Mouse (Mus musculus): ENCODE measurements at regions not wholly inside any gene's neighbourhood (a gene's known extent, or its start where the extent isn't known, plus 50 kb on each side); places are given as distances from the start of the nearest gene placed in this dataset.

- no peak for ATAC-seq (ENCODE audit: insufficient number of reproducible peaks, low FRiP score, low TSS enrichment)
Observed at GRCm38 (mm10) chr8:80264915-80265314, 207.1 kb upstream of the Hhip start.

- ATAC-seq (ENCODE audit: insufficient number of reproducible peaks, low FRiP score, low TSS enrichment): no peak
Observed at GRCm38 (mm10) chr8:80263468-80263945, 205.7 kb upstream of the Hhip start.

GRCm38 (mm10) chr8:80262911-80263310 is 205.1 kb upstream of the Hhip start:
- no peak for ATAC-seq (ENCODE audit: insufficient number of reproducible peaks, low FRiP score, low TSS enrichment)

GRCm38 (mm10) chr8:80253541-80253940 is 195.7 kb upstream of the Hhip start:
- no peak for ATAC-seq (ENCODE audit: insufficient number of reproducible peaks, low FRiP score, low TSS enrichment)

GRCm38 (mm10) chr8:80251595-80251994 is 193.8 kb upstream of the Hhip start:
- ATAC-seq (ENCODE audit: insufficient number of reproducible peaks, low FRiP score, low TSS enrichment): no peak

- 0 out of 2 replicates have a peak, but pooled peaks have one; percentile 15 for ATAC-seq (ENCODE audit: insufficient number of reproducible peaks, low FRiP score, low TSS enrichment)
Observed at GRCm38 (mm10) chr8:80250305-80251161, 192.7 kb upstream of the Hhip start.

- ATAC-seq (ENCODE audit: insufficient number of reproducible peaks, low FRiP score, low TSS enrichment): no peak
Observed at GRCm38 (mm10) chr8:80249762-80250161, 192.0 kb upstream of the Hhip start.

- ATAC-seq (ENCODE audit: insufficient number of reproducible peaks, low FRiP score, low TSS enrichment): no peak
Observed at GRCm38 (mm10) chr8:80239879-80240278, 182.1 kb upstream of the Hhip start.

- no peak for ATAC-seq (ENCODE audit: insufficient number of reproducible peaks, low FRiP score, low TSS enrichment)
Observed at GRCm38 (mm10) chr8:80210361-80210760, 152.6 kb upstream of the Hhip start.

- no peak for ATAC-seq (ENCODE audit: insufficient number of reproducible peaks, low FRiP score, low TSS enrichment)
Observed at GRCm38 (mm10) chr8:80204678-80205654, 147.2 kb upstream of the Hhip start.

- no peak for ATAC-seq (ENCODE audit: insufficient number of reproducible peaks, low FRiP score, low TSS enrichment)
Observed at GRCm38 (mm10) chr8:80203769-80204677, 146.2 kb upstream of the Hhip start.

- no peak for ATAC-seq (ENCODE audit: insufficient number of reproducible peaks, low FRiP score, low TSS enrichment)
Observed at GRCm38 (mm10) chr8:80197680-80198079, 139.9 kb upstream of the Hhip start.

- ATAC-seq (ENCODE audit: insufficient number of reproducible peaks, low FRiP score, low TSS enrichment): no peak
Observed at GRCm38 (mm10) chr8:80190510-80190908, 132.7 kb upstream of the Hhip start.

- no peak for ATAC-seq (ENCODE audit: insufficient number of reproducible peaks, low FRiP score, low TSS enrichment)
Observed at GRCm38 (mm10) chr8:80189797-80190509, 132.1 kb upstream of the Hhip start.

GRCm38 (mm10) chr8:80185286-80185685 is 127.5 kb upstream of the Hhip start:
- no peak for ATAC-seq (ENCODE audit: insufficient number of reproducible peaks, low FRiP score, low TSS enrichment)

- ATAC-seq (ENCODE audit: insufficient number of reproducible peaks, low FRiP score, low TSS enrichment): no peak
Observed at GRCm38 (mm10) chr8:80168688-80169087, 110.9 kb upstream of the Hhip start.

GRCm38 (mm10) chr8:80149458-80150083 is 91.8 kb upstream of the Hhip start:
- peak; percentile 68; the same call in 1 of the 2 replicates for ATAC-seq (ENCODE audit: insufficient number of reproducible peaks, low FRiP score, low TSS enrichment)

GRCm38 (mm10) chr8:80147929-80148328 is 90.1 kb upstream of the Hhip start:
- ATAC-seq (ENCODE audit: insufficient number of reproducible peaks, low FRiP score, low TSS enrichment): no peak

GRCm38 (mm10) chr8:80138481-80138880 is 80.7 kb upstream of the Hhip start:
- ATAC-seq (ENCODE audit: insufficient number of reproducible peaks, low FRiP score, low TSS enrichment): no peak
